Mouse (Mus musculus): Measurements from ENCODE around the gene Hist1h3i. TPM values are rescaled to one million over a fixed set of nuclear protein-coding genes. Genes with fewer than 3 reads are reported as not detected.
"Not testable (repeated sequence)": the region's sequence is repeated elsewhere in the genome, so short reads cannot be mapped to it uniquely, and the experiment has no call there.

The Hist1h3i gene
- polyA plus RNA-seq, 1 experiment from 2014 or later: 202 TPM

GRCm38 (mm10) chr13:21795584-21795983, 12.4 kb upstream of the Hist1h3i start:
- 94% methylated on average over 7 of the region's 7 CpGs for WGBS
- Histone ChIP-seq H3K27me3 (no peaks in the 10 kb centered on the region), H3K4me3 (replicated peaks) (no peak overlapping the region), H3K36me3 (no peaks in the 10 kb centered on the region), H3K4me2 (no peak overlapping the region), H3K27ac (no peak overlapping the region), H3K9ac (replicated peaks) (no peak overlapping the region), H3K4me1 (replicated peaks) (0 out of 2 replicates have a peak, but pooled peaks cover 4% of the 10 kb centered on the region), H3K9me3 (no peaks in the 10 kb centered on the region)
- ATAC-seq (ENCODE audit: insufficient number of reproducible peaks, insufficient read depth, low FRiP score, low TSS enrichment, low read depth): no peak

- Histone ChIP-seq H3K4me3 (replicated peaks) (0 out of 2 replicates have a peak overlapping the region, but pooled peaks have one; percentile 12), H3K4me2 (peak overlapping the region; percentile 46), H3K4me1 (replicated peaks) (peaks cover 19% of the 10 kb centered on the region), H3K27ac (peak overlapping the region; percentile 46), H3K36me3 (no peaks in the 10 kb centered on the region), H3K27me3 (no peaks in the 10 kb centered on the region), H3K9ac (replicated peaks) (no peak overlapping the region), H3K9me3 (no peaks in the 10 kb centered on the region)
- no peak for ATAC-seq (ENCODE audit: insufficient number of reproducible peaks, insufficient read depth, low FRiP score, low TSS enrichment, low read depth)
- WGBS: 12% methylated on average over 18 of the region's 18 CpGs
Observed at GRCm38 (mm10) chr13:21790601-21791283, 7.6 kb upstream of the Hist1h3i start.

GRCm38 (mm10) chr13:21789925-21790324, 6.8 kb upstream of the Hist1h3i start:
- no peak for ATAC-seq (ENCODE audit: insufficient number of reproducible peaks, insufficient read depth, low FRiP score, low TSS enrichment, low read depth)
- Histone ChIP-seq H3K9me3 (no peaks in the 10 kb centered on the region), H3K27me3 (no peaks in the 10 kb centered on the region), H3K9ac (replicated peaks) (no peak overlapping the region), H3K4me3 (replicated peaks) (no peak overlapping the region), H3K36me3 (no peaks in the 10 kb centered on the region), H3K27ac (0 out of 2 replicates have a peak overlapping the region, but pooled peaks have one; percentile 7), H3K4me1 (replicated peaks) (peaks cover 23% of the 10 kb centered on the region), H3K4me2 (no peak overlapping the region)
- WGBS: 57% methylated on average over 6 of the region's 6 CpGs

- Histone ChIP-seq H3K36me3 (no peaks in the 10 kb centered on the region), H3K27ac (peak overlapping the region; percentile 90), H3K4me1 (replicated peaks) (peaks cover 32% of the 10 kb centered on the region), H3K4me3 (replicated peaks) (peak overlapping the region; percentile 35), H3K27me3 (no peaks in the 10 kb centered on the region), H3K9me3 (no peaks in the 10 kb centered on the region), H3K9ac (replicated peaks) (peak overlapping the region; percentile 5), H3K4me2 (peak overlapping the region; percentile 51)
- no peak for ATAC-seq (ENCODE audit: insufficient number of reproducible peaks, insufficient read depth, low FRiP score, low TSS enrichment, low read depth)
- WGBS: 15% methylated on average over 17 of the region's 21 CpGs
Observed at GRCm38 (mm10) chr13:21787760-21788593, 4.8 kb upstream of the Hist1h3i start.

- H3K27me3 ChIP-seq: not testable (repeated sequence)
- peak; percentile 96 for ATAC-seq (ENCODE audit: insufficient number of reproducible peaks, insufficient read depth, low FRiP score, low TSS enrichment, low read depth)
Observed at GRCm38 (mm10) chr13:21786899-21787629, 3.9 kb upstream of the Hist1h3i start, which contains the start of the genes Hist1h2an and Hist1h2bp. Hist1h2an (minus strand) TSS chr13:21787218. Hist1h2bp (plus strand) TSS chr13:21787461.

GRCm38 (mm10) chr13:21786189-21786898, 3.2 kb upstream of the Hist1h3i start:
- WGBS: 6% methylated on average over 8 of the region's 8 CpGs
- no peak for ATAC-seq (ENCODE audit: insufficient number of reproducible peaks, insufficient read depth, low FRiP score, low TSS enrichment, low read depth)
- Histone ChIP-seq H3K27me3 (no peaks in the 10 kb centered on the region), H3K36me3 (no peaks in the 10 kb centered on the region), H3K4me1 (replicated peaks) (peaks cover 38% of the 10 kb centered on the region), H3K9me3 (no peaks in the 10 kb centered on the region), H3K9ac (replicated peaks) (peak overlapping the region; percentile 52), H3K4me3 (replicated peaks) (peak overlapping the region; percentile 35), H3K27ac (peak overlapping the region; percentile 93), H3K4me2 (peak overlapping the region; percentile 51)

More at GRCm38 (mm10) chr13:21786899-21787629, 3.9 kb upstream of the Hist1h3i start, which contains the start of the genes Hist1h2an and Hist1h2bp:
- H3K36me3 ChIP-seq, H3K9me3 ChIP-seq: not testable (repeated sequence)
- Histone ChIP-seq H3K27ac (peak within 1 kb of the TSS; percentile 93), H3K4me1 (replicated peaks) (peaks cover 37% of the 10 kb centered on the region), H3K4me3 (replicated peaks) (peak within 1 kb of the TSS; percentile 35), H3K9ac (replicated peaks) (peak within 1 kb of the TSS; percentile 52), H3K4me2 (peak within 1 kb of the TSS; percentile 51)
- 1% methylated on average over 41 of the region's 63 CpGs for WGBS

- Histone ChIP-seq H3K4me3 (replicated peaks) (peak overlapping the region; percentile 44; the same call in 1 of the 2 replicates), H3K36me3 (no peaks in the 10 kb centered on the region), H3K4me2 (peak overlapping the region; percentile 65), H3K27me3 (no peaks in the 10 kb centered on the region), H3K27ac (peak overlapping the region; percentile 92), H3K9ac (replicated peaks) (peak overlapping the region; percentile 53), H3K9me3 (no peaks in the 10 kb centered on the region), H3K4me1 (replicated peaks) (peaks cover 44% of the 10 kb centered on the region)
- no peak for ATAC-seq (ENCODE audit: insufficient number of reproducible peaks, insufficient read depth, low FRiP score, low TSS enrichment, low read depth)
- WGBS: 26% methylated on average over 6 of the region's 6 CpGs
Observed at GRCm38 (mm10) chr13:21784311-21784710, 1.1 kb upstream of the Hist1h3i start.

GRCm38 (mm10) chr13:21783734-21784161, 578 bp upstream of the Hist1h3i start:
- no peaks in the 10 kb centered on the region for H3K9me3 ChIP-seq
- H3K4me1 ChIP-seq (replicated peaks): peaks cover 44% of the 10 kb centered on the region
- 2% methylated on average over 9 of the region's 9 CpGs for WGBS
- no peak for ATAC-seq (ENCODE audit: insufficient number of reproducible peaks, insufficient read depth, low FRiP score, low TSS enrichment, low read depth)
- H3K27me3 ChIP-seq: no peaks in the 10 kb centered on the region
- peak overlapping the region; percentile 53 for H3K9ac ChIP-seq (replicated peaks)
- peak overlapping the region; percentile 92 for H3K27ac ChIP-seq
- H3K4me3 ChIP-seq (replicated peaks): peak overlapping the region; percentile 44
- H3K4me2 ChIP-seq: peak overlapping the region; percentile 65
- no peaks in the 10 kb centered on the region for H3K36me3 ChIP-seq

DNA sequence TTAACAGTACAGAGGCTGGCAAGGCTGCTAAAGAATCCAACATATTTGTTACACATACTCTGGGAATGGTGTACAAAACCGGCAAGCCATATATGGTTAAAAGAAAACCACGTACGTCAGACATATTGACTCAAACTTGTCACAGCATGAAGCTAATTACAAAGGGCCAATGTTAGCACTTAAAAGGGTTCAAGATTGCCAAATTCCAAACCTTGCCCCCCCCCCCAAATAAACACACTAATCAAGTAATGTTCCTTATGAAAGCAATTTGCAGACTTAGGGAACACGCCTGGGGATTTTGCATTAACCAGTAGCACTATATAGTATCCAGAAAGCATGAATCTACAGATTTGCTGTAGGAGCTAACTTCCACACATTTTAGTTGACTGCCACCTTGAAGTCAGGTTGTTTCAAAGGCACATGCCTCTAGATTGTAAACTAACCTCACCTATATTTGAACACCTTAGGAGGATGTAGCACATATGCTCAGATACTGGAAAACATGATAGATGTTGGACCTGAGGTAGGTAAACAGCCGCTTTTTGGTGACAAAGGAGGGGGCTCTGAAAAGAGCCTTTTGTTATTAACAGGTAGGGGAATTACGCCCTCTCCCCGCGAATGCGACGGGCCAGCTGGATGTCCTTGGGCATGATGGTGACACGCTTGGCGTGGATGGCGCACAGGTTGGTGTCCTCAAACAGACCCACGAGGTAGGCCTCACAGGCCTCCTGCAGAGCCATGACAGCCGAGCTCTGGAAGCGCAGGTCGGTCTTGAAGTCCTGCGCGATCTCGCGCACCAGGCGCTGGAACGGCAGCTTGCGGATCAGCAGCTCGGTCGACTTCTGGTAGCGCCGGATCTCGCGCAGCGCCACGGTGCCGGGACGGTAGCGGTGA, 562 bp downstream of the Hist1h3i start:
- Histone ChIP-seq H3K4me1 (replicated peaks) (peaks cover 41% of the 10 kb centered on the region), H3K9ac (replicated peaks) (peak overlapping the region; percentile 74), H3K27ac (peak overlapping the region; percentile 92), H3K4me2 (peak overlapping the region; percentile 65), H3K4me3 (replicated peaks) (peak overlapping the region; percentile 44)
- H3K9me3 ChIP-seq; ATAC-seq (ENCODE audit: insufficient number of reproducible peaks, insufficient read depth, low FRiP score, low TSS enrichment, low read depth); H3K36me3 ChIP-seq; H3K27me3 ChIP-seq: not testable (repeated sequence)
- WGBS: 1% methylated on average over 15 of the region's 35 CpGs

All from limb, embryonic 12.5 days (tissue).